9 mouse cellular contexts compared by ENCODE assay signal in the genomic region with DNA sequence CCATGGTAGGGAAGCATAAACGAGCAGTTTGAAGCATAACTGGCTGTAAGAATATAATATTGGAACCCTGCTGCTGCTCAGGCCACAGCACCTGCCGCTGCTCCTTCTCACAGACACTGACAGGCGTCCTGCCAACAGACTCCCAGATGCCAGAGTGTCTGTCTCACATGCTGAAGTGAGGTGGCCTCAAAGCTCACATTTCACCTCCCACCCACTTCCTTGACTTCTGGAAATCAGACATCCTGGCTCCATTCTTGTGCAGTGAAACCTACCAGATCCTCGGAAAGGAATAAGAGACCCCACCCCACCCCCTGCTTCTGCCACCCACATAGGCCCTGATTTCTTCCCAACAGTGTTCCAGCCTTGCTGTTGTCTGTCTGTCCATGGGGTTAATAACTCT. TPM values are rescaled to one million over a fixed set of nuclear protein-coding genes. Genes with fewer than 3 reads are reported as not detected.
A peak's percentile ranks its signal among the peaks of the same experiment; 100 is the strongest.
DNase-seq lines count a peak whose midpoint lies in the region; ATAC-seq and TF ChIP-seq lines count a peak whose summit lies in the region.
"Had no signal": no experiment of that assay in that cellular context is flagged by ENCODE, and none has a peak within 500 bp of the region (broad histone marks: within the 10 kb centered on the region; RNA-seq: fewer than 3 reads in every experiment).

No protein-coding gene starts in this region.

- H3K4me2 ChIP-seq in myocyte (ENCODE audit: low read depth) = no peak overlapping the region
- no peak overlapping the region for H3K4me2 ChIP-seq in forebrain, embryonic 13.5 days

- no peak for TF ChIP-seq POLR2A in myocyte (IDR thresholded peaks at IDR 0.05; ENCODE audit: insufficient read length, low read depth)

- no peaks in the 10 kb centered on the region for H3K9me3 ChIP-seq in forebrain, embryonic 13.5 days (replicated peaks)

- H3K36me3 ChIP-seq in myocyte (ENCODE audit: control insufficient read depth, insufficient read depth) = no peaks in the 10 kb centered on the region
- H3K36me3 ChIP-seq in forebrain, embryonic 13.5 days (ENCODE audit: poor library complexity, severe bottlenecking) = no peaks in the 10 kb centered on the region

- no peaks in the 10 kb centered on the region for H3K4me1 ChIP-seq in forebrain, embryonic 13.5 days

- TF ChIP-seq CTCF in layer of hippocampus, adult 2 months (conservative IDR thresholded peaks at IDR 0.05) = no peak

- H3K79me2 ChIP-seq in myocyte (ENCODE audit: control insufficient read depth, insufficient read depth) = no peaks in the 10 kb centered on the region

- peak overlapping the region; percentile 20; the same call in 1 of the 2 replicates for H3K27ac ChIP-seq in layer of hippocampus, adult 2 months
- no peak overlapping the region for H3K27ac ChIP-seq in forebrain, embryonic 13.5 days

- H3K27me3 ChIP-seq in myocyte (ENCODE audit: control insufficient read depth, insufficient read depth, insufficient read length) = no peaks in the 10 kb centered on the region
- no peaks in the 10 kb centered on the region for H3K27me3 ChIP-seq in forebrain, embryonic 13.5 days

- no peak overlapping the region for H3K4me3 ChIP-seq in layer of hippocampus, adult 2 months
- H3K4me3 ChIP-seq in myocyte = no peak overlapping the region
- no peak overlapping the region for H3K4me3 ChIP-seq in forebrain, embryonic 13.5 days

- no peak overlapping the region for H3K9ac ChIP-seq in forebrain, embryonic 13.5 days

- ATAC-seq in forebrain, embryonic 13.5 days = no peak

- WGBS in forebrain, embryonic 13.5 days = 60% methylated on average over 4 of the region's 4 CpGs

- DNase-seq in layer of hippocampus, adult 2 months (ENCODE audit: low spot score in 2 of 2) = no peak
- DNase-seq in layer of hippocampus, adult 18-20 months (ENCODE audit: low spot score in 2 of 2) = no peak
- DNase-seq in gastrocnemius, adult 18-20 months (ENCODE audit: low spot score) = peak; percentile 74
- DNase-seq in heart, postnatal 10 days = peak; percentile 69 to 77
- DNase-seq in urinary bladder, adult 18-20 months (ENCODE audit: low spot score in 2 of 2) = no peak
- no peak for DNase-seq in left cerebral cortex, adult 11 months (ENCODE audit: low spot score)

- H3ac ChIP-seq in myocyte (ENCODE audit: control insufficient read depth, insufficient read length) = no peak overlapping the region

- intact Hi-C loops in heart, postnatal 10 days (cut with DNase I) = loop anchor here (5.0 kb wide), 1 partner anchor 271 kb away; no protein-coding TSS in a partner anchor

TF ChIP-seq in myocyte, 11 proteins besides CTCF, POLR2A, EP300 and RAD21:
- TF ChIP-seq REST (IDR thresholded peaks at IDR 0.05; ENCODE audit: insufficient read depth, insufficient read length) (no peak), TCF12 (IDR thresholded peaks at IDR 0.05; ENCODE audit: insufficient read depth, poor library complexity, severe bottlenecking) (no peak), MAX (IDR thresholded peaks at IDR 0.05; ENCODE audit: low read depth) (no peak), MYOD1 (IDR thresholded peaks at IDR 0.05; ENCODE audit: control insufficient read depth in 1 of 3, insufficient read length in 2 of 3, low read depth in 2 of 3) (peak; percentile 81 to 93 (median 90)), MYOG (IDR thresholded peaks at IDR 0.05; ENCODE audit: control insufficient read depth in 1 of 3, insufficient read depth in 1 of 3, insufficient read length in 2 of 3, low read depth in 2 of 3) (peak in 1 of 3 experiments; percentile 55)

RNA-seq across cellular contexts. Expression of gene Irgm2, which starts 24.3 kb away (rescaled TPM):
- 1 to 10 TPM; 1.7 to 2.3 TPM for total RNA-seq in layer of hippocampus, adult 2 months (2021)
- total RNA-seq in layer of hippocampus, adult 18-20 months (2021) = 1 to 10 TPM; 1.9 to 2.2 TPM
- 10 to 100 TPM in 1 of 2 experiments, 1 to 10 TPM in 1; 7.9 to 13.9 TPM for total RNA-seq in gastrocnemius, adult 18-20 months (2021)
- total RNA-seq in heart, postnatal 10 days (2021) = 1 to 10 TPM; 5.1 to 7.4 TPM
- polyA plus RNA-seq in myocyte (2012; fragmentation: generic; extraction: Trizol) = 0.77 TPM
- 0.29 and 0.49 TPM in 2 replicates for polyA plus RNA-seq in forebrain, embryonic 13.5 days (2015; fragmentation: Nextera tagmentation; extraction: Ambion mirVana)

RNA-seq across cellular contexts. Expression of gene Igtp, which starts 24.4 kb away (rescaled TPM):
- total RNA-seq in layer of hippocampus, adult 2 months (2021) = 1 to 10 TPM; 1.5 to 1.9 TPM
- total RNA-seq in layer of hippocampus, adult 18-20 months (2021) = 1 to 10 TPM; 2.2 to 2.3 TPM
- total RNA-seq in gastrocnemius, adult 18-20 months (2021) = 10 to 100 TPM in 1 of 2 experiments, 1 to 10 TPM in 1; 6.7 to 13.8 TPM
- total RNA-seq in heart, postnatal 10 days (2021) = 1 to 10 TPM; 3.1 to 5.1 TPM
- 3.7 TPM for polyA plus RNA-seq in myocyte (2012; fragmentation: generic; extraction: Trizol)
- 0.83 and 0.94 TPM in 2 replicates for polyA plus RNA-seq in forebrain, embryonic 13.5 days (2015; fragmentation: Nextera tagmentation; extraction: Ambion mirVana)

RNA-seq across cellular contexts. Expression of gene 4930438A08Rik, which starts 50.8 kb away (rescaled TPM):
- not detected for total RNA-seq in layer of hippocampus, adult 2 months (2021)
- not detected for total RNA-seq in layer of hippocampus, adult 18-20 months (2021)
- not detected for total RNA-seq in gastrocnemius, adult 18-20 months (2021)
- total RNA-seq in heart, postnatal 10 days (2021) = not detected
- polyA plus RNA-seq in myocyte (2012; fragmentation: generic; extraction: Trizol) = 0.67 TPM
- polyA plus RNA-seq in forebrain, embryonic 13.5 days (2015; fragmentation: Nextera tagmentation; extraction: Ambion mirVana) = not detected in 2 replicates
- total RNA-seq: left cerebral cortex, postnatal 14 days had no signal

RNA-seq across cellular contexts. Expression of gene Mrpl22, which starts 52.3 kb away (rescaled TPM):
- 10 to 100 TPM; 31.4 to 39.5 TPM for total RNA-seq in layer of hippocampus, adult 2 months (2021)
- 10 to 100 TPM; 32.4 to 37.6 TPM for total RNA-seq in layer of hippocampus, adult 18-20 months (2021)
- total RNA-seq in gastrocnemius, adult 18-20 months (2021) = 10 to 100 TPM; 44.2 to 47.3 TPM
- 10 to 100 TPM; 49.5 to 54.2 TPM for total RNA-seq in heart, postnatal 10 days (2021)
- polyA plus RNA-seq in myocyte (2012; fragmentation: generic; extraction: Trizol) = 95.3 TPM
- polyA plus RNA-seq in forebrain, embryonic 13.5 days (2015; fragmentation: Nextera tagmentation; extraction: Ambion mirVana) = 119 and 135 TPM in 2 replicates

RNA-seq across cellular contexts. Expression of gene Gemin5, which starts 55.4 kb away (rescaled TPM):
- 10 to 100 TPM; 18.6 to 18.7 TPM for total RNA-seq in layer of hippocampus, adult 2 months (2021)
- 10 to 100 TPM; 20.1 TPM for total RNA-seq in layer of hippocampus, adult 18-20 months (2021)
- total RNA-seq in gastrocnemius, adult 18-20 months (2021) = 1 to 10 TPM; 8.8 to 8.9 TPM
- total RNA-seq in heart, postnatal 10 days (2021) = 10 to 100 TPM; 10.2 to 11.9 TPM
- polyA plus RNA-seq in myocyte (2012; fragmentation: generic; extraction: Trizol) = 18.7 TPM
- polyA plus RNA-seq in forebrain, embryonic 13.5 days (2015; fragmentation: Nextera tagmentation; extraction: Ambion mirVana) = 13.9 and 21.2 TPM in 2 replicates

Comparison
In these comparisons a context has a peak if more than half of its experiments do, and no peak if none do; other contexts are left out.
1. DNase-seq: peak in gastrocnemius, adult 18-20 months (single experiment) and heart, postnatal 10 days (2 of 2); none in layer of hippocampus, adult 2 months (0 of 2), layer of hippocampus, adult 18-20 months (0 of 2), urinary bladder, adult 18-20 months (0 of 2) and left cerebral cortex, adult 11 months (single experiment).